Mouse (Mus musculus): ENCODE results near the gene Pex10. TPM values are rescaled to one million over a fixed set of nuclear protein-coding genes. Genes with fewer than 3 reads are reported as not detected.

Pex10 gene
- polyA plus RNA-seq, 1 experiment from 2014 or later: 26.0 TPM

DNA sequence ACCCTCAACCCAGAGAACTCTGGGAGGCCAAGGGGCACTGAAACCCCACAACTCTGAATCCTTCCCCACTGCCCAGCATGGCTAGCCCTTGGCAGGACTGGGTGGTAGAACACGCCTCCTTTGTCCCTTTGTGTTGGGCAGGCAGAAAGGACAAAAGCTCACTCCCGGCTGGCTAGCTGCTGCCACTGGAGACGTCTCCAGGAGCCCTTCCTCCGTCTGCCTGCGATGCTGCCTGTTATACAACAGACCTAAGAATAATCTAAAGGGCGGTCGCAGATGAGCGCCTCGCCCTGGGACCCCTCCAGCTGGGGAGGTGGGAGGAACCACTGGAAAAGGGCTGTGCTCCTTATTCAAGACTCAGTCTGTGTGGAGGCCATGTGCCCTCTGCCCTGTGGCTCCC, 26.6 kb upstream of the Pex10 start:
- H3K27ac ChIP-seq: no peak overlapping the region
- peaks cover 87% of the 10 kb centered on the region for H3K27me3 ChIP-seq (ENCODE audit: low read depth, poor library complexity, severe bottlenecking)
- H3K4me3 ChIP-seq: no peak overlapping the region
- no peak for DNase-seq (ENCODE audit: low spot score)
- no peaks in the 10 kb centered on the region for H3K36me3 ChIP-seq
- no peaks in the 10 kb centered on the region for H3K9me3 ChIP-seq (replicated peaks)
- peaks cover 15% of the 10 kb centered on the region for H3K4me1 ChIP-seq
- WGBS: 65% methylated on average over 9 of the region's 9 CpGs

DNA sequence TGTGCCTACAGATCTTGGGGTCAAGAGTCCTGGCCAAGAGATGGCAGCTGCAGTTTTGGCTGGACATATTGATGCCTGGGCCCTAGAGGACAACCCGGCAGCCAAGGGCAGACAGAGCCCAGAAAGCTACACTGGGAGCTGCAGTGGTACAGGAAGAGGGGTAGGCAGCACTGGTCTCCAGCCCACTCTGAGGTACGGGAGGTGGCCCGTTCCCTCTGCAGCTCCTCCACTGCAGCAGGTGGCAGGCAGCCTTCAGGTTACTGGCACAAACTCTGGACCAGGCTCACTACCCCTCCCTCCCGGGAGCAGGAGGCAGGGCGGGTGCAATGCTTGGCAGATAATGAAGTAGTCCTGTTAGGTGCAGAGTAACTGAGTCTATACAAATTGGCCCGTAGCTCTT, 26.1 kb upstream of the Pex10 start:
- H3K4me3 ChIP-seq: no peak overlapping the region
- 69% methylated on average over 6 of the region's 6 CpGs for WGBS
- DNase-seq (ENCODE audit: low spot score): no peak

GRCm38 (mm10) chr4:155042606-155043288, 24.1 kb upstream of the Pex10 start:
- WGBS: 3% methylated on average over 65 of the region's 65 CpGs

More for the DNA sequence above, 26.1 kb upstream of the Pex10 start:
- peaks cover 15% of the 10 kb centered on the region for H3K4me1 ChIP-seq
- no peak overlapping the region for H3K27ac ChIP-seq
- H3K27me3 ChIP-seq (ENCODE audit: low read depth, poor library complexity, severe bottlenecking): peaks cover 87% of the 10 kb centered on the region
- no peaks in the 10 kb centered on the region for H3K36me3 ChIP-seq
- no peaks in the 10 kb centered on the region for H3K9me3 ChIP-seq (replicated peaks)

DNA sequence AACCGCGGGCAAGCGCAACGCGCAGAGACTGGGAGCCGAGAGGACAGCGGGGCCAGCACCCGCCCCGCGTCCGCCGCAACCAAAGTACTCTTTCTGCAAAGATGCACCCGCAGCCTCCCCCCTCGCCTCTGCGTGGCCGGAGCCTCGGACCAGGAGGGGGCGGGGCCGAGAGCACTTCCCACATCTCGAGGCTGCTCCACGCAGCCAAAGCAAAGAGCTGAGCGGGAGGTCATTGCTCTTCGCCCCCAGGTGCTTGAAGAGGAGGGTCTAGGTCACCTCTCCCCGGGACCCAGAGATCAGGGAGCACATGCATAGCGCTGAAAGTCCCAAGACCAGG, 23.6 kb upstream of the Pex10 start:
- peaks cover 85% of the 10 kb centered on the region for H3K27me3 ChIP-seq (ENCODE audit: low read depth, poor library complexity, severe bottlenecking)
- DNase-seq (ENCODE audit: low spot score): no peak
- 1% methylated on average over 25 of the region's 25 CpGs for WGBS
- no peaks in the 10 kb centered on the region for H3K9me3 ChIP-seq (replicated peaks)
- no peak overlapping the region for H3K27ac ChIP-seq
- H3K36me3 ChIP-seq: no peaks in the 10 kb centered on the region
- H3K4me3 ChIP-seq: peak overlapping the region; percentile 49
- H3K4me1 ChIP-seq: peaks cover 15% of the 10 kb centered on the region

More at GRCm38 (mm10) chr4:155042606-155043288, 24.1 kb upstream of the Pex10 start:
- Histone ChIP-seq H3K36me3 (no peaks in the 10 kb centered on the region), H3K27me3 (ENCODE audit: low read depth, poor library complexity, severe bottlenecking) (peaks cover 86% of the 10 kb centered on the region), H3K9me3 (replicated peaks) (no peaks in the 10 kb centered on the region), H3K4me1 (peaks cover 15% of the 10 kb centered on the region), H3K27ac (0 out of 2 replicates have a peak overlapping the region, but pooled peaks have one; percentile 15), H3K4me3 (peak overlapping the region; percentile 49)
- no peak for DNase-seq (ENCODE audit: low spot score)

DNA sequence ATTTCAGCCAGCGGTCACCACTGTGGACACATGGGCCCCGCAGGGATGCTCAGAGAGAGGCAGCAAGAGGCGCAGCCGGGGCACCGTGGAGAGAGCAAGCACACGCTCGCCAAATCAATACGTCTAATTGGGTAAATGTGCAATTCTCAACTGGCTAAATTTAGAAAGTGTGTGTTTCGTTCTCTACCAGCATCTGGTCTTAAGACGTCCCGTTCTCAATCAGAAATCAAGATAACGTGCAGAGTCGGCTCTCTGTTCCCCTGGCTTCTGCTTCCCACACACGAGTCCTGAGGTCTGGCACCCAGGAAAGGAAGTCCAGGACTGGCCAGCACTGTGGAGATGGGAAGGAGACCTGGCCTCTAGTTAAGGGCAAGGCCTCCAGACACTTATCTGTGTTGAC, 20.2 kb upstream of the Pex10 start:
- H3K27ac ChIP-seq: no peak overlapping the region
- no peaks in the 10 kb centered on the region for H3K9me3 ChIP-seq (replicated peaks)
- peaks cover 15% of the 10 kb centered on the region for H3K4me1 ChIP-seq
- H3K27me3 ChIP-seq (ENCODE audit: low read depth, poor library complexity, severe bottlenecking): peaks cover 62% of the 10 kb centered on the region
- DNase-seq (ENCODE audit: low spot score): no peak
- H3K4me3 ChIP-seq: no peak overlapping the region
- no peaks in the 10 kb centered on the region for H3K36me3 ChIP-seq
- WGBS: 85% methylated on average over 14 of the region's 14 CpGs

GRCm38 (mm10) chr4:155050116-155050515, 16.7 kb upstream of the Pex10 start:
- H3K27me3 ChIP-seq (ENCODE audit: low read depth, poor library complexity, severe bottlenecking): peaks cover 28% of the 10 kb centered on the region
- H3K4me3 ChIP-seq: no peak overlapping the region
- H3K9me3 ChIP-seq (replicated peaks): no peaks in the 10 kb centered on the region
- no peak overlapping the region for H3K27ac ChIP-seq
- DNase-seq (ENCODE audit: low spot score): no peak
- H3K4me1 ChIP-seq: no peaks in the 10 kb centered on the region
- WGBS: 67% methylated on average over 7 of the region's 7 CpGs
- no peaks in the 10 kb centered on the region for H3K36me3 ChIP-seq

DNA sequence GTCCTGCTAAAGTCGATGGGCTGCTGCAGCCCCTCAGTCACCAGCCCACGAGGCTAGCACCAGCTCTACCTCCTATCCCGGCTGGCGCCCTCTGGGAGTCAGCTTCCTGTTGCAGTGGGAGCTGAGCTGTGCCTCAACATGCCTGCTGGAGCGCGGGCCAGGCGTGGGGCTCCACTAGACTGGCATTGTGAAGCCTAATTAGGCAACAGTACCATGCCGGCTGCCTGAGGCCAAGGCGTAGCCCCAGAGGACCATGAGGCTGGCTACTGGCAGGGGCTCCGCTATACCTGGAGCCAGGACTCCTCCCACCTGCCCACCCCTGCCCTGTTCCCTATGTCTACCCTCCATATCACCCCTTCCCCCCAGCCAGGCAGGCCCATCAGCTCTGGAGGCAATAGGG, 10.1 kb upstream of the Pex10 start, which contains the start of gene Plch2:
Gene Plch2, minus strand, starts transcription at position 61 of the 400 bp plus-strand sequence.
- DNase-seq (ENCODE audit: low spot score): no peak
- H3K4me1 ChIP-seq: peaks cover 11% of the 10 kb centered on the region; the same call in 1 of the 2 replicates
- peaks cover 32% of the 10 kb centered on the region; the same call in 1 of the 2 replicates for H3K27me3 ChIP-seq (ENCODE audit: low read depth, poor library complexity, severe bottlenecking)
- 70% methylated on average over 10 of the region's 10 CpGs for WGBS
- H3K4me3 ChIP-seq: no peak within 1 kb of the TSS
- H3K9me3 ChIP-seq (replicated peaks): no peaks in the 10 kb centered on the region
- no peaks in the 10 kb centered on the region for H3K36me3 ChIP-seq
- H3K27ac ChIP-seq: no peak within 1 kb of the TSS; the same call in 1 of the 2 replicates

GRCm38 (mm10) chr4:155058325-155058724, 8.5 kb upstream of the Pex10 start:
- H3K36me3 ChIP-seq: no peaks in the 10 kb centered on the region
- H3K27me3 ChIP-seq (ENCODE audit: low read depth, poor library complexity, severe bottlenecking): peaks cover 32% of the 10 kb centered on the region; the same call in 1 of the 2 replicates
- peaks cover 11% of the 10 kb centered on the region; the same call in 1 of the 2 replicates for H3K4me1 ChIP-seq
- H3K4me3 ChIP-seq: no peak overlapping the region
- H3K27ac ChIP-seq: 0 out of 2 replicates have a peak overlapping the region, but pooled peaks have one; percentile 15
- WGBS: 40% methylated on average over 10 of the region's 10 CpGs
- no peaks in the 10 kb centered on the region for H3K9me3 ChIP-seq (replicated peaks)
- no peak for DNase-seq (ENCODE audit: low spot score)

DNA sequence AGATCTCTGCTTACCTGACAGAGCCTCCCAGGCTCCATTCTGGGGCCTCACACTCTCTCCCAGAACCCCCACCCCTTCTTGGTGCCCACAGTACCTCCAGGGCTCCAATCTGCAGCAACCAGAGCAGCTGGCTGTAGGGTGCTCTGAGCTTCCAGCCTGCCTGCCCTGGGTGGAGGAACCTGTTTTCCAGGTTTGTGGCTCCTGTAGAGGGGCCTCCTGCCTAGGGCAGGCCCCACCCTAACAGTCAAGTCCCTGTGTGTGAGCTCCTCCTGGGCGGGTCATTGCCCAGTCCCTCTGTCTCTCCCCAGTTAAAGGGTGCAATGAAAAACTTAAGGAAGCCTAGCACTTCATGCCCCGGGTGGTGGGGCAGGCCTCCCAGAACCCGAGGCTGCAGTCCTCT, 2.9 kb upstream of the Pex10 start:
- H3K4me3 ChIP-seq: no peak overlapping the region
- no peaks in the 10 kb centered on the region for H3K9me3 ChIP-seq (replicated peaks)
- DNase-seq (ENCODE audit: low spot score): no peak
- H3K27me3 ChIP-seq (ENCODE audit: low read depth, poor library complexity, severe bottlenecking): no peaks in the 10 kb centered on the region
- no peak overlapping the region for H3K27ac ChIP-seq
- H3K4me1 ChIP-seq: peaks cover 25% of the 10 kb centered on the region
- 35% methylated on average over 3 of the region's 3 CpGs for WGBS
- H3K36me3 ChIP-seq: peaks cover 10% of the 10 kb centered on the region

GRCm38 (mm10) chr4:155064474-155064873, 2.3 kb upstream of the Pex10 start:
- Histone ChIP-seq H3K27me3 (ENCODE audit: low read depth, poor library complexity, severe bottlenecking) (no peaks in the 10 kb centered on the region), H3K9me3 (replicated peaks) (no peaks in the 10 kb centered on the region), H3K4me3 (no peak overlapping the region), H3K36me3 (peaks cover 16% of the 10 kb centered on the region), H3K4me1 (peaks cover 25% of the 10 kb centered on the region), H3K27ac (no peak overlapping the region)
- WGBS: 59% methylated on average over 2 of the region's 2 CpGs
- no peak for DNase-seq (ENCODE audit: low spot score)

DNA sequence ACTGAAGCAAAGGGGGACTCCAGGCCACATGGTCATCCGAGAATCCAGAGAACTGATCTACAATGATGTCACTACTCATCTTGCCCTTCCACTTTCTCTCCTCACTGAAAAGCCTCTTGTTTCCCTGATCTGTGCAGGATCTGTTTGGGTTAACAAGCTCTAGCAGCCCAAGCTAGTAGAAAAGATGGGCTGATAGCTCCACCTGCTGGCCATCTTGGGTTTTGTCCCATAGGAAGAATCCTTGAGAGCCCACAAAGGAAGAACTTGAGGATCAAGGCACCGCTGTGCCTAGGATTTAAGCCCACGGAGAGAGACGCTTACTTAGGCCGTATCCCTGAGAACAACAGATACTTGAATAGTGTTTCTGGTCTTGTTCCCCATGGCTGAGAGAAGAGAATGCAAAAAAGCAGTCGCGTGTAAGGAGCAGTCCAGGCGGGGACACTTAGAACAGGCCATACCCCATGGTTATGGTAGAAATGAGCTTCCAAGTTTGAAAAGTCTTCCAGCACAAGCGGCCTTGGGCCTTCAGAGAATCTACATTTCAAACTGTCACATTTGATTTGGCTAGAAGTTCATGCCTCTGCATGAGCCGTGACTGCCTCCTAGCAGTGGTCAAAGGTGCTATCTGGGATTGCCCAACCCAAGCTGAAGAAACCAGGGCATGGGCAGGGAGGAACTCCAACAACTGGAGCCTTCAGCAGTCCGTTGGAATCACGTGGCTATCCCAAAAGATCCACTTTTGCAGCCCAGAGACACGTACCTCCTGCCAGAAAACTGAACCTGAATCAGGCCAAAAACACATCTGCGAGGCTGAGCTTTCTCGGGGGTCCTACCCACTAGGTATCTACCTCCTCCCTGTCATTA, 614 bp upstream of the Pex10 start:
- Histone ChIP-seq H3K4me3 (peak overlapping the region; percentile 76), H3K36me3 (peaks cover 33% of the 10 kb centered on the region), H3K4me1 (peaks cover 25% of the 10 kb centered on the region), H3K27me3 (ENCODE audit: low read depth, poor library complexity, severe bottlenecking) (no peaks in the 10 kb centered on the region), H3K27ac (peak overlapping the region; percentile 85), H3K9me3 (replicated peaks) (no peaks in the 10 kb centered on the region)
- 4% methylated on average over 15 of the region's 15 CpGs for WGBS
- peak; percentile 95 for DNase-seq (ENCODE audit: low spot score)

GRCm38 (mm10) chr4:155068357-155068972, 1.6 kb downstream of the Pex10 start:
- WGBS: 93% methylated on average over 20 of the region's 20 CpGs
- no peaks in the 10 kb centered on the region for H3K27me3 ChIP-seq (ENCODE audit: low read depth, poor library complexity, severe bottlenecking)
- peaks cover 56% of the 10 kb centered on the region for H3K36me3 ChIP-seq
- no peaks in the 10 kb centered on the region for H3K9me3 ChIP-seq (replicated peaks)
- no peak overlapping the region; the same call in 1 of the 2 replicates for H3K4me3 ChIP-seq
- H3K4me1 ChIP-seq: peaks cover 25% of the 10 kb centered on the region
- DNase-seq (ENCODE audit: low spot score): no peak
- no peak overlapping the region for H3K27ac ChIP-seq

Data from limb, embryonic 10.5 days (tissue).